Mouse (Mus musculus): Measurements from ENCODE around the gene Ndufc1.

- TF ChIP-seq CTCF (IDR thresholded peaks at IDR 0.05; ENCODE audit: low read depth, low read length), result no peak
- no peak for TF ChIP-seq POLR2A (IDR thresholded peaks at IDR 0.05; ENCODE audit: borderline replicate concordance, low read depth, low read length)
Measured at GRCm38 (mm10) chr3:51416073-51416363, 7.2 kb upstream of the Ndufc1 start.
